Mouse (Mus musculus): Measurements from ENCODE around the gene Orm2. TPM values are rescaled to one million over a fixed set of nuclear protein-coding genes. Genes with fewer than 3 reads are reported as not detected.
"Not testable (repeated sequence)": the region's sequence is repeated elsewhere in the genome, so short reads cannot be mapped to it uniquely, and the experiment has no call there.

Orm2 gene
- polyA plus RNA-seq (2015; fragmentation: Nextera tagmentation; extraction: Ambion mirVana) = not detected in 2 replicates

- Histone ChIP-seq H3K4me2 (no peak within 1 kb of the TSS), H3K36me3 (no peaks in the 10 kb centered on the region), H3K9ac (replicated peaks) (no peak within 1 kb of the TSS), H3K9me3 (replicated peaks) (no peaks in the 10 kb centered on the region), H3K27me3 (replicated peaks) (no peaks in the 10 kb centered on the region), H3K4me3 (replicated peaks) (no peak within 1 kb of the TSS), H3K27ac (replicated peaks) (no peak within 1 kb of the TSS), H3K4me1 (no peaks in the 10 kb centered on the region)
- ATAC-seq (ENCODE audit: low FRiP score) = no peak
- 87% methylated on average over 5 of the region's 5 CpGs for WGBS
These were observed at the start of gene Orm2 for GRCm38 (mm10) chr4:63362150-63362549. Gene Orm2, plus strand, starts transcription at chr4:63362449.

- H3K9ac ChIP-seq (replicated peaks) = no peak overlapping the region
- 83% methylated on average over 5 of the region's 5 CpGs for WGBS
- no peaks in the 10 kb centered on the region for H3K9me3 ChIP-seq (replicated peaks)
- no peak overlapping the region for H3K4me2 ChIP-seq
- no peak overlapping the region for H3K4me3 ChIP-seq (replicated peaks)
- H3K27ac ChIP-seq (replicated peaks) = no peak overlapping the region
- no peak for ATAC-seq (ENCODE audit: low FRiP score)
- no peaks in the 10 kb centered on the region for H3K4me1 ChIP-seq
- no peaks in the 10 kb centered on the region for H3K27me3 ChIP-seq (replicated peaks)
- H3K36me3 ChIP-seq = no peaks in the 10 kb centered on the region
These were observed 48.2 kb upstream of the Orm2 start for GRCm38 (mm10) chr4:63314063-63314462.

DNA sequence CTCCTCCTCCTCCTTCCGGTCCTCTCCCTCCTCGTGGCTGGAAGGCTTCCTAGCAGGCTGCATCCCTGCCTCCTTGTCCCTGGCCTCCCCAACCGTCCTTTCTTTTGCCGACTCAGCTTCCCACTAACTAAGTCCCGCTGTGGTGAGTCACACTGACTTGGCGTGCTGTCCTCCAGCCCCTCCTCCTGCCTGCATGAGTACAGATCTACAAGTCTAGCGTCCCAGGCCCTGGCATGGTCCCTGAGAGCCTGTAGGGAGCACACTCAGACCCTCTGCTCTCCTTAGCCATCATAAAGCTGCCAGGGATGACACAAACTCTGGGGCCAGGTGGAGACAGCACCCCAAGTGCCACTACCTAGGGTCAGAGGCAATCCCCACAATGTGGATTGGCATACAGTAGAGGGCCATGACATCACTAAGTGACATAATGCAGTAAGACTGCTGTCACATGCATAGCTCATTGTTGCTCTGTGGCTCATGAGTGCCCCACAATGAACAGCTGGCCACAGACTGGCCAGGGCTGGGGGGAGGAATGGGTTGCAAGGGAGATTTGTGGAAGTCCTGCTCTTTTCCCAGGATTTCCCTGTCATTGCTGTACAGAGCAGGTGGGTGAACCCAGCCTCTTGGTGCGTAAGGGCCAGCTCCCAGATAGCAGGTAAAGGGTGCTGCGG lies 46.0 kb upstream of the Orm2 start:
- no peaks in the 10 kb centered on the region for H3K9me3 ChIP-seq (replicated peaks)
- WGBS = 69% methylated on average over 9 of the region's 9 CpGs
- ATAC-seq (ENCODE audit: low FRiP score) = no peak

DNA sequence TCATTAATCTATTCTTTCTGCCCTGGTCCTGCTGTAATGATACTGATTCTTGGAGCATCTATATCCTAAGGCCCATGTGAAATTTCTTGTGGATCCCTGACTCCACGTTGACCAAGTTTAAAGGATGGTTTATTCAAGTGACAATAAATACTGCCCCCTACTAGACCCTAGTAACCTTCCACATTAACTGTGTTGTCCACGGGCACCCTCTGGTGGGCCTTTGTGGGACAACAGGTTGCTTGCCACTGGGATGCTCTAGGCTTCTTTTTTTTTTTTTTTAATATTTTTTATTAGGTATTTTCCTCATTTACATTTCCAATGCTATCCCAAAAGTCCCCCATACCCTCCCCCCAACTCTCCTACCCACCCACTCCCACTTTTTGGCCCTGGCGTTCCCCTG lies 42.7 kb upstream of the Orm2 start:
- not testable (repeated sequence) for ATAC-seq (ENCODE audit: low FRiP score); H3K27ac ChIP-seq (replicated peaks); H3K4me1 ChIP-seq; H3K4me3 ChIP-seq (replicated peaks); H3K9ac ChIP-seq (replicated peaks); H3K4me2 ChIP-seq; H3K36me3 ChIP-seq; H3K9me3 ChIP-seq (replicated peaks); H3K27me3 ChIP-seq (replicated peaks)
- 33% methylated on average over 3 of the region's 3 CpGs for WGBS

More for the DNA sequence above, 46.0 kb upstream of the Orm2 start:
- Histone ChIP-seq H3K4me1 (no peaks in the 10 kb centered on the region), H3K27ac (replicated peaks) (no peak overlapping the region), H3K9ac (replicated peaks) (no peak overlapping the region), H3K36me3 (no peaks in the 10 kb centered on the region), H3K27me3 (replicated peaks) (no peaks in the 10 kb centered on the region), H3K4me2 (no peak overlapping the region), H3K4me3 (replicated peaks) (no peak overlapping the region)

DNA sequence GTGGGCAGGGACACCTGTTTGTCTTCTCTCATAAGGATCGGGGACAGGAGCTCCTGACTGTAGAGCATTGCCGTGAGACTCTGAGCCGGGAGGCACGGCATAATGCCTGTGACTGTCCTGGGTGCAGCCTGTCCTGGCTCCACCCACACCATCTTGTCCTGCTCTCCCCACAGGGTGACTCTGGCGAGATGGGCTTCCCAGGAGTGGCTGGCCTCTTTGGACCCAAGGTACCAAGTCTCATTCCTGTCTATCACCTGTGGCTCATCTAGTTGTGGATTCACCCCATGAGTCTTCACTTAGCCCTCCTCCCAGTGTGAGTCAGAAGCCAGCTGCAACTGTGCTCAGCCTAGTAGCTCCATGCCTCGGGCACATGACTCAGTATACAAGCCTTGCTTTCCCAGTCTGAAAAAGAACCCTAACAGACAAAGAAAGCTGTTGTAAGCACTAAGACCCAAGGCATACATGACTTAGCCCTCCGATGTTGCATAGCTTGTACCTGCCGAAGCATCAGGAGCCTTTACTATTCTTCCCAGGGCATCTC lies 38.9 kb upstream of the Orm2 start:
- ATAC-seq (ENCODE audit: low FRiP score) = no peak
- H3K9me3 ChIP-seq (replicated peaks) = no peaks in the 10 kb centered on the region
- WGBS = 82% methylated on average over 8 of the region's 8 CpGs

DNA sequence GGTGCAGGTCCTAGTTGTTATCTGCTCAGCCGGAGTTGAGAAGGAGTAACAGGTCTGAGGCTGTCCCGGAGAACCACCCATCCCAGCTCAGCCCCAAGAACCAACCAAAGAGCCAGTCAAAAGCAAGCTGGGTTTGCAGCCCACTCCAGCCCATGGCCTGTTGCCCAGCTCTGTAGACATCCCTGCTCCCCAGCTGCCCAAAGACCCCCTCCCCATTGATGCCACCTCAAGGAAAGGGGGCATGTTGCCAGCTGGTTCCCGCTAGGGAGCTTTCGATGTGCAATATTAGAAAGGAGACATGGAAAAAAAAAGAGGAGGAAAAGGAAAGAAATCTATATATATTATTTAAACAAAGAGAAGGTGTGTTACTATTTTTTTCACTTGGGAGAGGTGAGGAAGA lies 28.8 kb upstream of the Orm2 start:
- ATAC-seq (ENCODE audit: low FRiP score) = no peak
- Histone ChIP-seq H3K36me3 (no peaks in the 10 kb centered on the region), H3K27me3 (replicated peaks) (no peaks in the 10 kb centered on the region), H3K4me2 (no peak overlapping the region), H3K9ac (replicated peaks) (no peak overlapping the region), H3K27ac (replicated peaks) (no peak overlapping the region), H3K9me3 (replicated peaks) (no peaks in the 10 kb centered on the region), H3K4me3 (replicated peaks) (no peak overlapping the region), H3K4me1 (no peaks in the 10 kb centered on the region)
- WGBS = 77% methylated on average over 4 of the region's 4 CpGs

More for the DNA sequence above, 38.9 kb upstream of the Orm2 start:
- Histone ChIP-seq H3K4me3 (replicated peaks) (no peak overlapping the region), H3K4me2 (no peak overlapping the region), H3K4me1 (no peaks in the 10 kb centered on the region; the same call in 1 of the 2 replicates), H3K27ac (replicated peaks) (no peak overlapping the region), H3K36me3 (no peaks in the 10 kb centered on the region), H3K9ac (replicated peaks) (no peak overlapping the region), H3K27me3 (replicated peaks) (no peaks in the 10 kb centered on the region)

DNA sequence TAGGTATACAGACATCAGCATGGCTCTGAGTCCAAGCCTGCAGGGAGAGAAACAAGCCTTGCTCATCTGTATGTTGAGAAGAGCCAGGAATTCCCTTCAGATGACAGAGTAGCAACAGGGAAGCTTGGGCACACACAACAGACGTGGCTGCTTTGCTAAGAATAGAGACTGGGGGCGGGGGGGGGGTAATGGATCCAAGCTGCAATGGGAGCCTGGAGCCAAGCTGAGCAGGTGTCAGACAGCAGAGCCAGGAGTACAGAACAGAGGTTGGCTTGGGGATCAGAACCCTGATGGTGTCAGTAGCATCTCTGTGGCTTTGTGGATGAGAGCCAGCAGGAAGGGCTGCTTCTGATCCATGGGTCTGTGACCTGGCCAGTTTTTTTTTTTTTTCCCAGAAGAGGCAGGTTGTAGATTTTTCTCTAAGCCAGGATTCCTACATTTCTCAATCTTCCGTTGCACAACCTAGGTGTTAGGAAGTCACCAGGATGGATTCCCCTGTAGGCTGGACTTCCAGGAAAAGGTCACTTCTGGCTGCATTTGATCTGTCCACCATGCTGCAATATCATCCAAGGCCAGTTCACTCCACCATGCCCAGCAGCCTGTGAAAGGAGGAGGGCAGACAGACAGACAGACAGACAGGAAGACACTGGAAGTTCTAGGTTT lies 23.7 kb upstream of the Orm2 start:
- H3K36me3 ChIP-seq = no peaks in the 10 kb centered on the region
- H3K4me1 ChIP-seq = no peaks in the 10 kb centered on the region
- WGBS = 62% methylated on average over 3 of the region's 3 CpGs
- no peaks in the 10 kb centered on the region for H3K9me3 ChIP-seq (replicated peaks)
- no peak overlapping the region for H3K4me3 ChIP-seq (replicated peaks)
- ATAC-seq (ENCODE audit: low FRiP score) = no peak
- H3K27me3 ChIP-seq (replicated peaks) = no peaks in the 10 kb centered on the region
- no peak overlapping the region for H3K9ac ChIP-seq (replicated peaks)
- no peak overlapping the region for H3K4me2 ChIP-seq
- H3K27ac ChIP-seq (replicated peaks) = no peak overlapping the region

GRCm38 (mm10) chr4:63342491-63342890 lies 19.8 kb upstream of the Orm2 start:
- Histone ChIP-seq H3K9me3 (replicated peaks) (no peaks in the 10 kb centered on the region), H3K4me3 (replicated peaks) (no peak overlapping the region), H3K36me3 (no peaks in the 10 kb centered on the region), H3K9ac (replicated peaks) (no peak overlapping the region), H3K4me1 (no peaks in the 10 kb centered on the region), H3K27ac (replicated peaks) (no peak overlapping the region), H3K4me2 (no peak overlapping the region), H3K27me3 (replicated peaks) (no peaks in the 10 kb centered on the region)
- ATAC-seq (ENCODE audit: low FRiP score) = no peak
- WGBS = 71% methylated on average over 4 of the region's 4 CpGs

GRCm38 (mm10) chr4:63343608-63344007 lies 18.6 kb upstream of the Orm2 start:
- Histone ChIP-seq H3K4me1 (no peaks in the 10 kb centered on the region), H3K27me3 (replicated peaks) (no peaks in the 10 kb centered on the region), H3K4me3 (replicated peaks) (no peak overlapping the region), H3K36me3 (no peaks in the 10 kb centered on the region), H3K9me3 (replicated peaks) (no peaks in the 10 kb centered on the region), H3K27ac (replicated peaks) (no peak overlapping the region), H3K9ac (replicated peaks) (no peak overlapping the region), H3K4me2 (no peak overlapping the region)
- no peak for ATAC-seq (ENCODE audit: low FRiP score)
- WGBS = 66% methylated on average over 3 of the region's 3 CpGs

DNA sequence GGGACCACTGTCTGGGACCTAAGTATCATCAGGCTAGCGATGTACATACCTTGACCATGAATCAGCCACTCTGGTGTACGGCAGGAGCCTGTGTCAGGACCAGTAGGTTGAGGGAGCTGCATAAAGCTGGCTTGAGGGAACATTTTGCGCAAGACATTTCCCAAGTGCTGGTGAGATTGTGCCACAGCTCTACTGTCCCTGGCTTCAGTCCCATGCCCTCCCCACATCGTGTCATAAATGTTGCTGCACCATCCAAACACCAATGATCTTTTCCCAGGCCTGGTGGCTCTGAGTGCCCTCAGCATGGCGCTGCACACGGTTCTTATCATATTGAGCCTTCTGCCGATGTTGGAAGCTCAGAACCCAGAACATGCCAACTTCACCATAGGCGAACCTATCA lies 18.0 kb upstream of the Orm2 start, which contains the start of gene Orm1:
Gene Orm1, plus strand, starts transcription at position 266 of the 400 bp plus-strand sequence.
- Histone ChIP-seq H3K9me3 (replicated peaks) (no peaks in the 10 kb centered on the region), H3K27me3 (replicated peaks) (no peaks in the 10 kb centered on the region), H3K4me1 (no peaks in the 10 kb centered on the region), H3K4me3 (replicated peaks) (no peak within 1 kb of the TSS), H3K27ac (replicated peaks) (no peak within 1 kb of the TSS), H3K9ac (replicated peaks) (no peak within 1 kb of the TSS), H3K36me3 (no peaks in the 10 kb centered on the region), H3K4me2 (no peak within 1 kb of the TSS)
- WGBS = 90% methylated on average over 8 of the region's 8 CpGs
- ATAC-seq (ENCODE audit: low FRiP score) = no peak

DNA sequence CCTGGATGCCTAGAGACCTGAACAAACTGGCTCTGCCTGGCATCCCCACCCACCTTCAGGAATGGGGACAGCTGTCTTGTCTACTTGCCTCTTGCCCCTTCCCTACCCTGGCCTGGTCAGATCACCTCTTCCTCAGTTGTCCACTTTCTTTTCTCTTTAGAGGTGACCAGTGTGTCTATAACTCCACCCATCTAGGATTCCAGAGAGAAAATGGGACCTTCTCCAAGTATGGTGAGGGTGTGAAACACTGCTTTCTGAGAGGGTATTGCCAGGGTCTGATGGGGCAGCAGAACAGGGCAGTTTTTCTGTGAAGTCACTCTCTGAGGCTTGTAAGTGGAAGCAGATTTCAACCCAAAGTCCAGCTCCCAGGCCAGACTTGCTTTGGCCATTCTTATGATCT lies 17.0 kb upstream of the Orm2 start:
- Histone ChIP-seq H3K9me3 (replicated peaks) (no peaks in the 10 kb centered on the region), H3K4me2 (no peak overlapping the region), H3K36me3 (no peaks in the 10 kb centered on the region), H3K27me3 (replicated peaks) (no peaks in the 10 kb centered on the region), H3K4me3 (replicated peaks) (no peak overlapping the region), H3K9ac (replicated peaks) (no peak overlapping the region), H3K27ac (replicated peaks) (no peak overlapping the region), H3K4me1 (no peaks in the 10 kb centered on the region)
- no peak for ATAC-seq (ENCODE audit: low FRiP score)

GRCm38 (mm10) chr4:63346659-63347058 lies 15.6 kb upstream of the Orm2 start:
- no peak overlapping the region for H3K27ac ChIP-seq (replicated peaks)
- H3K36me3 ChIP-seq = no peaks in the 10 kb centered on the region
- ATAC-seq (ENCODE audit: low FRiP score) = no peak
- no peak overlapping the region for H3K9ac ChIP-seq (replicated peaks)
- no peak overlapping the region for H3K4me3 ChIP-seq (replicated peaks)
- no peaks in the 10 kb centered on the region for H3K4me1 ChIP-seq
- H3K4me2 ChIP-seq = no peak overlapping the region
- no peaks in the 10 kb centered on the region for H3K9me3 ChIP-seq (replicated peaks)
- 94% methylated on average over 4 of the region's 4 CpGs for WGBS
- H3K27me3 ChIP-seq (replicated peaks) = no peaks in the 10 kb centered on the region
